Mouse (Mus musculus) MN1 (cell line): ENCODE measurements around the gene Grin2d.

ENCODE experiments used
- DNase-seq: peaks from one replicate; pipeline ENCODE4 v3.0.0-alpha.2; 2016; ENCODE audit warnings: low spot score

Grin2d gene

GRCm38 (mm10) chr7:45897258-45897757 is 19.1 kb upstream of the Grin2d start:
- peak; percentile 61 for DNase-seq

- peak; percentile 98 for DNase-seq
Measured at GRCm38 (mm10) chr7:45896517-45897257, 18.5 kb upstream of the Grin2d start, which contains the start of the genes Syngr4 and Tmem143. Syngr4 (minus strand) TSS chr7:45896714. Tmem143 (plus strand) TSS chr7:45896941.

GRCm38 (mm10) chr7:45895931-45896516 is 17.8 kb upstream of the Grin2d start:
- no peak for DNase-seq

GRCm38 (mm10) chr7:45892651-45893050 is 14.5 kb upstream of the Grin2d start:
- no peak for DNase-seq

GRCm38 (mm10) chr7:45887246-45887645 is 9.1 kb upstream of the Grin2d start:
- no peak for DNase-seq

- no peak for DNase-seq
Measured at GRCm38 (mm10) chr7:45881011-45881410, 2.8 kb upstream of the Grin2d start.

- no peak for DNase-seq
Measured at GRCm38 (mm10) chr7:45880531-45880930, 2.4 kb upstream of the Grin2d start.

- no peak for DNase-seq
Measured at GRCm38 (mm10) chr7:45876895-45877294, 1.3 kb downstream of the Grin2d start.

- DNase-seq: peak; percentile 78
Measured at GRCm38 (mm10) chr7:45873061-45873947, 4.9 kb downstream of the Grin2d start.

GRCm38 (mm10) chr7:45872624-45873023 is 5.6 kb downstream of the Grin2d start, which contains the start of gene Kdelr1:
Kdelr1 (plus strand) TSS chr7:45872772.
- DNase-seq: peak; percentile 89

GRCm38 (mm10) chr7:45870282-45871058 is 7.7 kb downstream of the Grin2d start:
- DNase-seq: peak; percentile 14

GRCm38 (mm10) chr7:45869787-45870186 is 8.4 kb downstream of the Grin2d start:
- no peak for DNase-seq

GRCm38 (mm10) chr7:45869107-45869670 is 9.0 kb downstream of the Grin2d start:
- DNase-seq: no peak

GRCm38 (mm10) chr7:45867871-45868270 is 10.3 kb downstream of the Grin2d start:
- DNase-seq: no peak

- peak; percentile 66 for DNase-seq
Measured at GRCm38 (mm10) chr7:45865925-45866910, 12.0 kb downstream of the Grin2d start.

GRCm38 (mm10) chr7:45864435-45864834 is 13.7 kb downstream of the Grin2d start:
- DNase-seq: no peak

- no peak for DNase-seq
Measured at GRCm38 (mm10) chr7:45862804-45863203, 15.4 kb downstream of the Grin2d start.

- no peak for DNase-seq
Measured at GRCm38 (mm10) chr7:45859008-45859407, 19.2 kb downstream of the Grin2d start.

GRCm38 (mm10) chr7:45856950-45857901 is 21.0 kb downstream of the Grin2d start:
- no peak for DNase-seq
